Mouse (Mus musculus): ENCODE measurements around the gene Gm14412. TPM values are rescaled to one million over a fixed set of nuclear protein-coding genes. Genes with fewer than 3 reads are reported as not detected.
"Not testable (repeated sequence)": the region's sequence is repeated elsewhere in the genome, so short reads cannot be mapped to it uniquely, and the experiment has no call there.

The Gm14412 gene
- 0.13 and 0.56 TPM in 2 replicates for polyA plus RNA-seq (2015; fragmentation: Nextera tagmentation; extraction: Ambion mirVana)

GRCm38 (mm10) chr2:177324257-177324733 is at the start of gene Gm14412:
Gene Gm14412, minus strand, starts transcription at chr2:177324307.
- H3K36me3 ChIP-seq; H3K9ac ChIP-seq; ATAC-seq (ENCODE audit: low FRiP score, low read depth); H3K4me3 ChIP-seq; H3K27me3 ChIP-seq; H3K4me2 ChIP-seq; H3K4me1 ChIP-seq (replicated peaks); H3K27ac ChIP-seq (replicated peaks); H3K9me3 ChIP-seq: not testable (repeated sequence)
- 82% methylated on average over 2 of the region's 2 CpGs for WGBS

GRCm38 (mm10) chr2:177329661-177330292 is 5.7 kb upstream of the Gm14412 start:
- H3K4me1 ChIP-seq (replicated peaks); H3K9me3 ChIP-seq; ATAC-seq (ENCODE audit: low FRiP score, low read depth); H3K9ac ChIP-seq; H3K27me3 ChIP-seq; H3K4me3 ChIP-seq; H3K27ac ChIP-seq (replicated peaks); H3K36me3 ChIP-seq; H3K4me2 ChIP-seq: not testable (repeated sequence)
- WGBS: 85% methylated on average over 4 of the region's 4 CpGs

- not testable (repeated sequence) for H3K9ac ChIP-seq
Observed at GRCm38 (mm10) chr2:177321361-177321760, 2.7 kb downstream of the Gm14412 start.

GRCm38 (mm10) chr2:177320786-177321320 is 3.3 kb downstream of the Gm14412 start:
- not testable (repeated sequence) for ATAC-seq (ENCODE audit: low FRiP score, low read depth); H3K27ac ChIP-seq (replicated peaks); H3K9ac ChIP-seq; H3K4me2 ChIP-seq; H3K4me1 ChIP-seq (replicated peaks); H3K4me3 ChIP-seq; H3K36me3 ChIP-seq; H3K9me3 ChIP-seq; H3K27me3 ChIP-seq
- WGBS: 72% methylated on average over 2 of the region's 2 CpGs

More at GRCm38 (mm10) chr2:177321361-177321760, 2.7 kb downstream of the Gm14412 start:
- not testable (repeated sequence) for ATAC-seq (ENCODE audit: low FRiP score, low read depth); H3K36me3 ChIP-seq; H3K4me3 ChIP-seq; H3K27ac ChIP-seq (replicated peaks); H3K27me3 ChIP-seq; H3K9me3 ChIP-seq; H3K4me2 ChIP-seq; H3K4me1 ChIP-seq (replicated peaks)

GRCm38 (mm10) chr2:177318996-177319395 is 5.1 kb downstream of the Gm14412 start:
- H3K27ac ChIP-seq (replicated peaks): no peak overlapping the region
- 79% methylated on average over 1 of the region's 1 CpGs for WGBS
- no peaks in the 10 kb centered on the region for H3K27me3 ChIP-seq
- no peaks in the 10 kb centered on the region for H3K4me1 ChIP-seq (replicated peaks)
- H3K9ac ChIP-seq: no peak overlapping the region
- H3K4me2 ChIP-seq: no peak overlapping the region
- H3K9me3 ChIP-seq: peaks cover 10% of the 10 kb centered on the region
- no peaks in the 10 kb centered on the region for H3K36me3 ChIP-seq
- no peak for ATAC-seq (ENCODE audit: low FRiP score, low read depth)
- no peak overlapping the region for H3K4me3 ChIP-seq

GRCm38 (mm10) chr2:177309627-177310026 is 14.5 kb downstream of the Gm14412 start:
- WGBS: 93% methylated on average over 4 of the region's 4 CpGs
- not testable (repeated sequence) for H3K9ac ChIP-seq; H3K4me3 ChIP-seq; ATAC-seq (ENCODE audit: low FRiP score, low read depth); H3K4me2 ChIP-seq; H3K27me3 ChIP-seq; H3K9me3 ChIP-seq; H3K36me3 ChIP-seq; H3K27ac ChIP-seq (replicated peaks); H3K4me1 ChIP-seq (replicated peaks)

GRCm38 (mm10) chr2:177304980-177305379 is 19.1 kb downstream of the Gm14412 start:
- ATAC-seq (ENCODE audit: low FRiP score, low read depth); H3K4me2 ChIP-seq: not testable (repeated sequence)
- WGBS: no CpG with 5 or more reads among the region's 2 CpGs

GRCm38 (mm10) chr2:177283701-177284100 is 40.4 kb downstream of the Gm14412 start:
- not testable (repeated sequence) for H3K27ac ChIP-seq (replicated peaks); H3K4me3 ChIP-seq; H3K4me2 ChIP-seq; H3K9ac ChIP-seq; H3K4me1 ChIP-seq (replicated peaks); ATAC-seq (ENCODE audit: low FRiP score, low read depth); H3K9me3 ChIP-seq; H3K36me3 ChIP-seq; H3K27me3 ChIP-seq
- WGBS: 29% methylated on average over 3 of the region's 3 CpGs

More at GRCm38 (mm10) chr2:177304980-177305379, 19.1 kb downstream of the Gm14412 start:
- not testable (repeated sequence) for H3K9me3 ChIP-seq; H3K4me1 ChIP-seq (replicated peaks); H3K9ac ChIP-seq; H3K4me3 ChIP-seq; H3K27ac ChIP-seq (replicated peaks); H3K36me3 ChIP-seq; H3K27me3 ChIP-seq

GRCm38 (mm10) chr2:177277754-177278153 is 46.4 kb downstream of the Gm14412 start:
- H3K4me2 ChIP-seq; H3K27me3 ChIP-seq; ATAC-seq (ENCODE audit: low FRiP score, low read depth); H3K9ac ChIP-seq; H3K4me1 ChIP-seq (replicated peaks); H3K36me3 ChIP-seq; H3K9me3 ChIP-seq; H3K4me3 ChIP-seq; H3K27ac ChIP-seq (replicated peaks): not testable (repeated sequence)
- 84% methylated on average over 2 of the region's 2 CpGs for WGBS

GRCm38 (mm10) chr2:177272237-177272636 is 51.9 kb downstream of the Gm14412 start:
- H3K27me3 ChIP-seq; H3K27ac ChIP-seq (replicated peaks); H3K4me2 ChIP-seq; H3K36me3 ChIP-seq; H3K9ac ChIP-seq; ATAC-seq (ENCODE audit: low FRiP score, low read depth); H3K4me3 ChIP-seq; H3K4me1 ChIP-seq (replicated peaks); H3K9me3 ChIP-seq: not testable (repeated sequence)
- 92% methylated on average over 2 of the region's 2 CpGs for WGBS

- H3K27me3 ChIP-seq; H3K9me3 ChIP-seq; H3K4me1 ChIP-seq (replicated peaks); H3K4me2 ChIP-seq; H3K4me3 ChIP-seq; H3K36me3 ChIP-seq; ATAC-seq (ENCODE audit: low FRiP score, low read depth); H3K27ac ChIP-seq (replicated peaks); H3K9ac ChIP-seq: not testable (repeated sequence)
- no CpG with 5 or more reads among the region's 2 CpGs for WGBS
Observed at GRCm38 (mm10) chr2:177266936-177267335, 57.2 kb downstream of the Gm14412 start, which contains the start of gene Gm14409. Gene Gm14409, minus strand, starts transcription at chr2:177267036.
